Mouse (Mus musculus): ENCODE measurements around the gene Garem2.
"Not testable (repeated sequence)": the region's sequence is repeated elsewhere in the genome, so short reads cannot be mapped to it uniquely, and the experiment has no call there.

The Garem2 gene

GRCm38 (mm10) chr5:30104841-30105667 lies at the start of gene Garem2:
Gene Garem2, plus strand, starts transcription at chr5:30105161.
- DNase-seq (ENCODE audit: low spot score in 2 of 2): no peak

GRCm38 (mm10) chr5:30058216-30058731 lies 46.7 kb upstream of the Garem2 start:
- no peak for DNase-seq (ENCODE audit: low spot score in 2 of 2)

- not testable (repeated sequence) for DNase-seq (ENCODE audit: low spot score in 2 of 2)
Measured at GRCm38 (mm10) chr5:30059607-30060006, 45.4 kb upstream of the Garem2 start.

- DNase-seq (ENCODE audit: low spot score in 2 of 2): no peak
Measured at GRCm38 (mm10) chr5:30067726-30068125, 37.2 kb upstream of the Garem2 start.

- DNase-seq (ENCODE audit: low spot score in 2 of 2): no peak
Measured at GRCm38 (mm10) chr5:30071677-30072076, 33.3 kb upstream of the Garem2 start.

- DNase-seq (ENCODE audit: low spot score in 2 of 2): no peak
Measured at GRCm38 (mm10) chr5:30072377-30072776, 32.6 kb upstream of the Garem2 start.

GRCm38 (mm10) chr5:30072825-30073821 lies 31.8 kb upstream of the Garem2 start, which contains the start of gene Tyms:
Gene Tyms, minus strand, starts transcription at chr5:30073617.
- DNase-seq (ENCODE audit: low spot score in 2 of 2): peak; percentile 49 to 74

GRCm38 (mm10) chr5:30092701-30093100 lies 12.3 kb upstream of the Garem2 start:
- no peak for DNase-seq (ENCODE audit: low spot score in 2 of 2)

- no peak for DNase-seq (ENCODE audit: low spot score in 2 of 2)
Measured at GRCm38 (mm10) chr5:30094399-30094798, 10.6 kb upstream of the Garem2 start.

- DNase-seq (ENCODE audit: low spot score in 2 of 2): no peak
Measured at GRCm38 (mm10) chr5:30095731-30096130, 9.2 kb upstream of the Garem2 start.

GRCm38 (mm10) chr5:30098260-30098659 lies 6.7 kb upstream of the Garem2 start:
- no peak for DNase-seq (ENCODE audit: low spot score in 2 of 2)

- DNase-seq (ENCODE audit: low spot score in 2 of 2): no peak
Measured at GRCm38 (mm10) chr5:30103340-30103739, 1.6 kb upstream of the Garem2 start.

GRCm38 (mm10) chr5:30104339-30104738 lies 622 bp upstream of the Garem2 start:
- peak in 1 of 2 experiments; percentile 73 for DNase-seq (ENCODE audit: low spot score in 2 of 2)

- DNase-seq (ENCODE audit: low spot score in 2 of 2): peak in 1 of 2 experiments; percentile 55
Measured at GRCm38 (mm10) chr5:30105668-30106300, 823 bp downstream of the Garem2 start, which contains the start of gene 3110082J24Rik. Gene 3110082J24Rik, minus strand, starts transcription at chr5:30106086.

- no peak for DNase-seq (ENCODE audit: low spot score in 2 of 2)
Measured at GRCm38 (mm10) chr5:30106756-30107155, 1.8 kb downstream of the Garem2 start.

- DNase-seq (ENCODE audit: low spot score in 2 of 2): peak in 1 of 2 experiments; percentile 32
Measured at GRCm38 (mm10) chr5:30107186-30107585, 2.2 kb downstream of the Garem2 start.

GRCm38 (mm10) chr5:30107611-30108041 lies 2.7 kb downstream of the Garem2 start:
- no peak for DNase-seq (ENCODE audit: low spot score in 2 of 2)

- DNase-seq (ENCODE audit: low spot score in 2 of 2): no peak
Measured at GRCm38 (mm10) chr5:30108233-30108632, 3.3 kb downstream of the Garem2 start.

- DNase-seq (ENCODE audit: low spot score in 2 of 2): no peak
Measured at GRCm38 (mm10) chr5:30109899-30110298, 4.9 kb downstream of the Garem2 start.

GRCm38 (mm10) chr5:30110371-30111060 lies 5.6 kb downstream of the Garem2 start:
- no peak for DNase-seq (ENCODE audit: low spot score in 2 of 2)

GRCm38 (mm10) chr5:30111126-30111525 lies 6.2 kb downstream of the Garem2 start:
- peak; percentile 46 to 72 for DNase-seq (ENCODE audit: low spot score in 2 of 2)

Measured in cerebellum, postnatal 4 days (tissue).